Mouse (Mus musculus): ENCODE results near the gene Sohlh1.

DNA sequence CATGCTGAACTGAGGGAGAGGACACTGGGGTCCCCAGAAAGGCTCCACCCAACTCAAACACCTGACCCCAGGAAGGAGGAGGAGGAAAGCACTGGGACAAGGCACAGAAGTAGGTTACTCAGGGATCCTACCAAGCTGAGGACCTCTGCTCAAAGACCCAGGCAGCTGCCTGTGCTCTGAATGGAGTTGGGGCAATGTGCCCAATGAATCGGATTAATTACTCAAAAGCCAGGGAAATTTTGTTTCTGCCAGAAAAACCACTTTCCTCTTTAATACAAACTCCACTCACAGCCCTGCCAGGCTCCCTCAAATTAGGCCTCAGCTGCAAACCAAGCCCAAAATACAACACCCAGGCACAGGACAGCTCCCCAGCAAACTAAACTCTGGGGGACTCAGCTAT is 4.3 kb downstream of the Sohlh1 start:
- TF ChIP-seq GATA1 (IDR thresholded peaks at IDR 0.05; ENCODE audit: borderline replicate concordance, low read length) (no peak), FLI1 (IDR thresholded peaks at IDR 0.05; ENCODE audit: low read length) (no peak)

Data from megakaryocyte, embryonic 14.5 days (primary cell).